ENCODE assay signal across 11 mouse cellular contexts in the genomic region with DNA sequence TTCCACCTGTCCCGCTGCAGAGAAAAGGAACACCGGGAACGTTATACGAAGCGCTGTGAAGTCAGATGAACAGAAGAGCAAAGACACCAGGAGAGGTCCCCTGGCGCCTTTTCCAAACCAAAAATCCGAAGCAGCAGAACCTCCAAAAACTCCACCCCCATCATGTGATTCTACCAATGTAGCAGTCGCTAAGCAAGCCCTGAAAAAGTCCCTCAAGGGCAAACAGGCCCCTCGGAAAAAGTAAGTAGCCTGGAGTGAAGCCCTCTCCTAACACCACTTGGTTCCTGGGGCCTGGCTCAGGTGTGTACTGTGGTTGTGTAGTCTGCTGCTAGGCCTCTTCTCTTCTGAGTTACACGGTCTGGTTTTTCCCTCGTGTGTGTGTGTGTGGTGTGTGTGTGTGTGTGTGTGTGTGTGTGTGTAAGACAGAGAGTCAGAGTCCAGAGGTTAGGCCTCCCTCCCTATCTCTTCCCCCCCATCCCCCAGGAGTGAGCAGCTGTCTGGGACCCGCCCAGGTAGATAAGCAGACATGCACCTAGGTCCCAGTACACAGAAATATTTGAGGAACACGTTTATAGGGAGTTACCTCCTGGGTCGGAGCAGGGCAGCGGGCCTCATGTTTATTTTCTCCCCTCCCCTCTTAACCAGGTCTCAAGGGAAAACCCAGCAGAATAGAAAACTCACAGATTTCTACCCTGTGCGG. TPM values are rescaled to one million over a fixed set of nuclear protein-coding genes. Genes with fewer than 3 reads are reported as not detected.
DNase-seq lines count a peak whose midpoint lies in the region; ATAC-seq and TF ChIP-seq lines count a peak whose summit lies in the region.
"Had no signal": no experiment of that assay in that cellular context is flagged by ENCODE, and none has a peak within 500 bp of the region (broad histone marks: within the 10 kb centered on the region; RNA-seq: fewer than 3 reads in every experiment).

No protein-coding gene starts in this region.

- peak overlapping the region; percentile 11 for H3K4me3 ChIP-seq in kidney, adult 2 months (ENCODE audit: insufficient read depth, low read depth, low read length)
- H3K4me3 ChIP-seq in kidney, embryonic 15.5 days (replicated peaks), result no peak overlapping the region
- H3K4me3 ChIP-seq in intestine, embryonic 14.5 days (ENCODE audit: low read depth, low read length), result no peak overlapping the region
- H3K4me3 ChIP-seq in liver, postnatal 0 days (ENCODE audit: low read depth, low read length), result no peak overlapping the region
- H3K4me3 ChIP-seq in hindbrain, embryonic 14.5 days (replicated peaks; ENCODE audit: low read length), result no peak overlapping the region
- H3K4me3 ChIP-seq: midbrain, embryonic 10.5 days had no signal

- peak; percentile 32 for DNase-seq in cerebellum, adult 11-12 months
- no peak for DNase-seq in cerebellum, adult 18-20 months
- peak; percentile 56 for DNase-seq in kidney, adult 2 months
- DNase-seq in intestine, embryonic 14.5 days (ENCODE audit: low spot score), result no peak
- DNase-seq in liver, postnatal 0 days, result peak; percentile 47
- no peak for DNase-seq in adrenal gland, adult 2 months
- no peak for DNase-seq in hindbrain, embryonic 14.5 days (ENCODE audit: low spot score)
- DNase-seq: cerebellum, adult 9-10 months had no signal

- H3K9me3 ChIP-seq in kidney, embryonic 15.5 days (replicated peaks), result no peaks in the 10 kb centered on the region
- H3K9me3 ChIP-seq in intestine, embryonic 14.5 days (ENCODE audit: control insufficient read depth, low read length), result no peaks in the 10 kb centered on the region
- no peaks in the 10 kb centered on the region for H3K9me3 ChIP-seq in liver, postnatal 0 days (ENCODE audit: low read length)
- H3K9me3 ChIP-seq in hindbrain, embryonic 14.5 days (ENCODE audit: control insufficient read depth, low read length), result no peaks in the 10 kb centered on the region
- H3K9me3 ChIP-seq: midbrain, embryonic 10.5 days had no signal

- H3K4me1 ChIP-seq in kidney, adult 2 months (ENCODE audit: control insufficient read depth, insufficient read depth, low read length), result peaks cover 29% of the 10 kb centered on the region
- peaks cover 32% of the 10 kb centered on the region for H3K4me1 ChIP-seq in kidney, embryonic 15.5 days
- peaks cover 13% of the 10 kb centered on the region; the same call in 1 of the 2 replicates for H3K4me1 ChIP-seq in intestine, embryonic 14.5 days (replicated peaks; ENCODE audit: control insufficient read depth, insufficient read depth, low read length)
- H3K4me1 ChIP-seq in liver, postnatal 0 days (ENCODE audit: insufficient read depth), result peaks cover 46% of the 10 kb centered on the region
- H3K4me1 ChIP-seq in hindbrain, embryonic 14.5 days (replicated peaks; ENCODE audit: control insufficient read depth, insufficient read depth, low read length), result peaks cover 11% of the 10 kb centered on the region

- peak overlapping the region; percentile 83; the same call in 1 of the 2 replicates for H3K27ac ChIP-seq in kidney, adult 2 months (ENCODE audit: insufficient read depth, low read depth, low read length)
- H3K27ac ChIP-seq in kidney, embryonic 15.5 days, result no peak overlapping the region
- H3K27ac ChIP-seq in intestine, embryonic 14.5 days (ENCODE audit: low read depth), result peak overlapping the region; percentile 36
- H3K27ac ChIP-seq in liver, postnatal 0 days (ENCODE audit: low read depth), result peak overlapping the region; percentile 46; the same call in 1 of the 2 replicates
- H3K27ac ChIP-seq in hindbrain, embryonic 14.5 days, result no peak overlapping the region
- H3K27ac ChIP-seq: midbrain, embryonic 10.5 days had no signal

- H3K4me2 ChIP-seq in kidney, embryonic 15.5 days, result no peak overlapping the region
- no peak overlapping the region for H3K4me2 ChIP-seq in intestine, embryonic 14.5 days (ENCODE audit: low read length)
- H3K4me2 ChIP-seq in liver, postnatal 0 days (ENCODE audit: low read depth, low read length), result peak overlapping the region; percentile 15
- H3K4me2 ChIP-seq in hindbrain, embryonic 14.5 days (replicated peaks), result no peak overlapping the region

- H3K9ac ChIP-seq in kidney, embryonic 15.5 days, result no peak overlapping the region
- no peak overlapping the region for H3K9ac ChIP-seq in intestine, embryonic 14.5 days (ENCODE audit: low read length)
- 0 out of 2 replicates have a peak overlapping the region, but pooled peaks have one; percentile 1 for H3K9ac ChIP-seq in liver, postnatal 0 days (replicated peaks)
- H3K9ac ChIP-seq in hindbrain, embryonic 14.5 days, result no peak overlapping the region

- TF ChIP-seq CTCF in kidney, adult 2 months (conservative IDR thresholded peaks at IDR 0.05; ENCODE audit: insufficient read depth, insufficient read length, low read depth, low read length), result no peak
- TF ChIP-seq CTCF in liver, postnatal 0 days (IDR thresholded peaks at IDR 0.05; ENCODE audit: low read depth), result no peak

- WGBS in kidney, adult 2 months, result 55% methylated on average over 16 of the region's 16 CpGs
- WGBS in kidney, embryonic 15.5 days, result 78% methylated on average over 16 of the region's 16 CpGs
- WGBS in intestine, embryonic 14.5 days, result 70% methylated on average over 16 of the region's 16 CpGs
- 61% methylated on average over 16 of the region's 16 CpGs for WGBS in liver, postnatal 0 days (ENCODE audit: insufficient replicate concordance)
- WGBS in hindbrain, embryonic 14.5 days, result 91% methylated on average over 16 of the region's 16 CpGs

- TF ChIP-seq EP300 in liver, postnatal 0 days (IDR thresholded peaks at IDR 0.05; ENCODE audit: low read depth), result peak; percentile 70

- ATAC-seq in kidney, embryonic 15.5 days (replicated peaks; ENCODE audit: low FRiP score), result no peak
- ATAC-seq in intestine, embryonic 14.5 days (replicated peaks; ENCODE audit: low FRiP score, low TSS enrichment, low read depth), result peak; percentile 56
- peak; percentile 26 for ATAC-seq in liver, postnatal 0 days
- ATAC-seq in hindbrain, embryonic 14.5 days (ENCODE audit: low FRiP score), result no peak
- ATAC-seq: inflammation-experienced regulatory T-cells, adult 6 months had no signal

- H3K36me3 ChIP-seq in kidney, adult 2 months (ENCODE audit: control insufficient read depth, insufficient read depth, low read length), result no peaks in the 10 kb centered on the region; the same call in 1 of the 2 replicates
- peaks cover 88% of the 10 kb centered on the region for H3K36me3 ChIP-seq in kidney, embryonic 15.5 days
- peaks cover 90% of the 10 kb centered on the region for H3K36me3 ChIP-seq in intestine, embryonic 14.5 days (ENCODE audit: control insufficient read depth, insufficient read depth, low read length)
- H3K36me3 ChIP-seq in liver, postnatal 0 days (replicated peaks; ENCODE audit: insufficient read depth, low read length), result peaks cover 84% of the 10 kb centered on the region
- H3K36me3 ChIP-seq in hindbrain, embryonic 14.5 days (replicated peaks; ENCODE audit: control insufficient read depth, insufficient read depth), result peaks cover 86% of the 10 kb centered on the region

- H3K27me3 ChIP-seq in kidney, adult 2 months (replicated peaks; ENCODE audit: control insufficient read depth, insufficient read depth, low read length), result no peaks in the 10 kb centered on the region
- no peaks in the 10 kb centered on the region for H3K27me3 ChIP-seq in kidney, embryonic 15.5 days
- no peaks in the 10 kb centered on the region for H3K27me3 ChIP-seq in intestine, embryonic 14.5 days (replicated peaks; ENCODE audit: control insufficient read depth, insufficient read depth, low read length)
- H3K27me3 ChIP-seq in liver, postnatal 0 days (ENCODE audit: insufficient read depth, low read length), result no peaks in the 10 kb centered on the region
- H3K27me3 ChIP-seq in hindbrain, embryonic 14.5 days (ENCODE audit: control insufficient read depth, insufficient read depth, low read length), result no peaks in the 10 kb centered on the region

- no peak for TF ChIP-seq POLR2A in kidney, adult 2 months (IDR thresholded peaks at IDR 0.05; ENCODE audit: low read depth, low read length)

RNA-seq across cellular contexts. Expression of a gene that starts 11.1 kb away (rescaled TPM):
- 75.9 and 81.1 TPM in 2 replicates for polyA plus RNA-seq in kidney, adult 2 months (2012; rRNA removed)
- polyA plus RNA-seq in kidney, embryonic 15.5 days (2015; fragmentation: Nextera tagmentation; extraction: Ambion mirVana), result 45.5 and 49.9 TPM in 2 replicates
- 52.3 and 57.7 TPM in 2 replicates for polyA plus RNA-seq in intestine, embryonic 14.5 days (2014; fragmentation: Nextera tagmentation; extraction: Ambion mirVana)
- polyA plus RNA-seq in liver, postnatal 0 days (2015; fragmentation: Nextera tagmentation; extraction: Ambion mirVana), result 26.7 and 30.6 TPM in 2 replicates
- 100 to 1,000 TPM; 127 to 288 TPM for total RNA-seq in adrenal gland, adult 2 months (2021)
- 48.9 and 65.7 TPM in 2 replicates for polyA plus RNA-seq in adrenal gland, adult 2 months (2012; rRNA removed)
- 23.1 and 23.2 TPM in 2 replicates for polyA plus RNA-seq in hindbrain, embryonic 14.5 days (2014; fragmentation: Nextera tagmentation; extraction: Ambion mirVana)

RNA-seq across cellular contexts. Expression of a gene that starts 25.0 kb away (rescaled TPM):
- polyA plus RNA-seq in kidney, adult 2 months (2012; rRNA removed), result 16.7 and 20.8 TPM in 2 replicates
- polyA plus RNA-seq in kidney, embryonic 15.5 days (2015; fragmentation: Nextera tagmentation; extraction: Ambion mirVana), result 90.0 and 96.2 TPM in 2 replicates
- 92.7 and 93.5 TPM in 2 replicates for polyA plus RNA-seq in intestine, embryonic 14.5 days (2014; fragmentation: Nextera tagmentation; extraction: Ambion mirVana)
- polyA plus RNA-seq in liver, postnatal 0 days (2015; fragmentation: Nextera tagmentation; extraction: Ambion mirVana), result 30.0 and 30.6 TPM in 2 replicates
- 100 to 1,000 TPM in 1 of 2 experiments, 10 to 100 TPM in 1; 74.1 to 119 TPM for total RNA-seq in adrenal gland, adult 2 months (2021)
- 6.0 and 6.9 TPM in 2 replicates for polyA plus RNA-seq in adrenal gland, adult 2 months (2012; rRNA removed)
- polyA plus RNA-seq in hindbrain, embryonic 14.5 days (2014; fragmentation: Nextera tagmentation; extraction: Ambion mirVana), result 87.6 and 89.3 TPM in 2 replicates

RNA-seq across cellular contexts. Expression of a gene that starts 27.4 kb away (rescaled TPM):
- 44.3 and 46.3 TPM in 2 replicates for polyA plus RNA-seq in kidney, adult 2 months (2012; rRNA removed)
- 29.6 and 32.8 TPM in 2 replicates for polyA plus RNA-seq in kidney, embryonic 15.5 days (2015; fragmentation: Nextera tagmentation; extraction: Ambion mirVana)
- polyA plus RNA-seq in intestine, embryonic 14.5 days (2014; fragmentation: Nextera tagmentation; extraction: Ambion mirVana), result 37.2 and 38.8 TPM in 2 replicates
- polyA plus RNA-seq in liver, postnatal 0 days (2015; fragmentation: Nextera tagmentation; extraction: Ambion mirVana), result 10.3 and 11.0 TPM in 2 replicates
- total RNA-seq in adrenal gland, adult 2 months (2021), result 10 to 100 TPM; 16.6 to 31.2 TPM
- polyA plus RNA-seq in adrenal gland, adult 2 months (2012; rRNA removed), result 38.5 and 44.1 TPM in 2 replicates
- 28.5 and 29.7 TPM in 2 replicates for polyA plus RNA-seq in hindbrain, embryonic 14.5 days (2014; fragmentation: Nextera tagmentation; extraction: Ambion mirVana)

RNA-seq across cellular contexts. Expression of a gene that starts 32.1 kb away (rescaled TPM):
- polyA plus RNA-seq in kidney, adult 2 months (2012; rRNA removed), result 4.3 and 5.9 TPM in 2 replicates
- polyA plus RNA-seq in kidney, embryonic 15.5 days (2015; fragmentation: Nextera tagmentation; extraction: Ambion mirVana), result 26.7 and 27.4 TPM in 2 replicates
- 10.7 and 11.2 TPM in 2 replicates for polyA plus RNA-seq in intestine, embryonic 14.5 days (2014; fragmentation: Nextera tagmentation; extraction: Ambion mirVana)
- polyA plus RNA-seq in liver, postnatal 0 days (2015; fragmentation: Nextera tagmentation; extraction: Ambion mirVana), result 5.9 and 6.5 TPM in 2 replicates
- 10 to 100 TPM; 19.0 to 25.7 TPM for total RNA-seq in adrenal gland, adult 2 months (2021)
- polyA plus RNA-seq in adrenal gland, adult 2 months (2012; rRNA removed), result 1.4 and 1.8 TPM in 2 replicates
- 8.5 and 9.0 TPM in 2 replicates for polyA plus RNA-seq in hindbrain, embryonic 14.5 days (2014; fragmentation: Nextera tagmentation; extraction: Ambion mirVana)

Comparison
In these comparisons a context has a peak if more than half of its experiments do, and no peak if none do; other contexts are left out.
1. DNase-seq: peak in cerebellum, adult 11-12 months (single experiment), kidney, adult 2 months (single experiment) and liver, postnatal 0 days (single experiment); none in cerebellum, adult 18-20 months (0 of 2), intestine, embryonic 14.5 days (single experiment), adrenal gland, adult 2 months (single experiment) and hindbrain, embryonic 14.5 days (single experiment).
2. H3K27ac ChIP-seq: peak in kidney, adult 2 months (single experiment), intestine, embryonic 14.5 days (single experiment) and liver, postnatal 0 days (single experiment); none in kidney, embryonic 15.5 days (single experiment) and hindbrain, embryonic 14.5 days (single experiment).
3. ATAC-seq: peak in intestine, embryonic 14.5 days (single experiment) and liver, postnatal 0 days (single experiment); none in kidney, embryonic 15.5 days (single experiment) and hindbrain, embryonic 14.5 days (single experiment).